Mouse (Mus musculus) ES-E14 (cell line): ENCODE results near the gene Fbxw4.

Experiments used
- CHD2 ChIP-seq: IDR thresholded peaks from 2 replicates; pipeline ENCODE4 v1.6.1; 2014; ENCODE audit warnings: mild to moderate bottlenecking, low read depth, low read length, inconsistent platforms
- MAFK ChIP-seq: IDR thresholded peaks from 2 replicates; pipeline ENCODE4 v1.6.1; 2014; ENCODE audit warnings: mild to moderate bottlenecking, low read depth, low read length, inconsistent platforms; ENCODE audit not compliant: insufficient read depth

- TF ChIP-seq MAFK = no peak
- no peak for TF ChIP-seq CHD2
These were observed 85.0 kb downstream of the Fbxw4 start for GRCm38 (mm10) chr19:45574941-45575631.
